Mouse (Mus musculus) CH12.LX (cell line): ENCODE measurements at regions not wholly inside any gene's neighbourhood (a gene's known extent, or its start where the extent isn't known, plus 50 kb on each side); places are given as distances from the start of the nearest gene placed in this dataset.

Source experiments
- DNase-seq: peaks from one replicate; pipeline ENCODE4 v3.0.0-alpha.2; 2013; ENCODE audit errors: extremely low read depth
- H3K27ac ChIP-seq: 2 replicates; pipeline ENCODE4 v1.5.1; 2012; ENCODE audit warnings: low read depth, mild to moderate bottlenecking, control low read depth, moderate library complexity; ENCODE audit not compliant: insufficient read depth
- H3K27me3 ChIP-seq: replicated peaks from 2 replicates; pipeline ENCODE3; 2012; ENCODE audit warnings: inconsistent platforms
- H3K36me3 ChIP-seq, 2 experiments: replicated peaks in 1 of 2; 2 replicates each; pipeline versions ENCODE3 to v1.6.1; 2012; ENCODE audit warnings: inconsistent platforms in 1 of 2, low read length in 1 of 2, mild to moderate bottlenecking in 1 of 2, mixed read lengths in 1 of 2, moderate library complexity in 1 of 2; ENCODE audit not compliant: control insufficient read depth in 1 of 2, insufficient read depth in 1 of 2
- H3K4me1 ChIP-seq, 2 experiments: 2 replicates each; pipeline ENCODE4 v1.6.1; 2012; ENCODE audit warnings: inconsistent platforms in 1 of 2, moderate library complexity in 1 of 2; ENCODE audit not compliant: insufficient read depth in 2 of 2, control insufficient read depth in 1 of 2
- H3K4me2 ChIP-seq: 2 replicates; pipeline ENCODE4 v1.6.1; 2012; ENCODE audit warnings: low read depth, mild to moderate bottlenecking, control low read depth; ENCODE audit not compliant: poor library complexity, insufficient read depth, severe bottlenecking
- H3K4me3 ChIP-seq, 3 experiments: fragments of 150-350 bp in 1 of 3; sonication (generic) in 1 of 3; replicated peaks in 1 of 3; 2 replicates each; pipeline versions ENCODE3 to v1.5.1; 2011 to 2012; ENCODE audit warnings: low read depth in 2 of 3, low read length in 2 of 3, mild to moderate bottlenecking in 2 of 3, moderate library complexity in 2 of 3, control low read depth in 1 of 3, improper control_type of control experiment in 1 of 3, inconsistent platforms in 1 of 3, mixed read lengths in 1 of 3; ENCODE audit not compliant: poor library complexity in 1 of 3
- H3K79me2 ChIP-seq: replicated peaks from 2 replicates; pipeline ENCODE4 v1.6.1; 2012; ENCODE audit warnings: mild to moderate bottlenecking, moderate library complexity; ENCODE audit not compliant: control insufficient read depth, poor library complexity, insufficient read depth, severe bottlenecking; ENCODE audit errors: extremely low read depth
- H3K9ac ChIP-seq: 2 replicates; pipeline ENCODE4 v1.6.1; 2012; ENCODE audit warnings: low read depth, mild to moderate bottlenecking, control low read depth, moderate library complexity; ENCODE audit not compliant: insufficient read depth
- H3K9me3 ChIP-seq: replicated peaks from 2 replicates; pipeline ENCODE3; 2012; ENCODE audit warnings: low read length, inconsistent platforms, mixed read lengths
- CHD1 ChIP-seq: IDR thresholded peaks from 2 replicates; pipeline ENCODE4 v1.6.1; 2012; ENCODE audit warnings: low read depth, low read length, improper control_type of control experiment, inconsistent platforms
- CHD2 ChIP-seq: IDR thresholded peaks from 2 replicates; pipeline ENCODE4 v1.6.1; 2011; ENCODE audit warnings: low read length, improper control_type of control experiment
- CTCF ChIP-seq, 2 experiments: IDR thresholded peaks in 1 of 2; conservative IDR thresholded peaks in 1 of 2; 2 replicates each; pipeline ENCODE4 v1.5.1; 2011 to 2012; ENCODE audit warnings: low read depth in 2 of 2, low read length in 2 of 2, improper control_type of control experiment in 1 of 2, inconsistent platforms in 1 of 2, mild to moderate bottlenecking in 1 of 2, moderate library complexity in 1 of 2
- E2F4 ChIP-seq: IDR thresholded peaks from 2 replicates; pipeline ENCODE4 v1.6.1; 2011; ENCODE audit warnings: low read depth, low read length, improper control_type of control experiment; ENCODE audit not compliant: insufficient replicate concordance
- ELF1 ChIP-seq: IDR thresholded peaks from 2 replicates; pipeline ENCODE4 v1.6.1; 2014; ENCODE audit warnings: low read depth, mild to moderate bottlenecking, inconsistent platforms, low read length, improper control_type of control experiment
- EP300 ChIP-seq: IDR thresholded peaks from 2 replicates; pipeline ENCODE4 v1.6.1; 2011; ENCODE audit warnings: low read length, improper control_type of control experiment
- ETS1 ChIP-seq: conservative IDR thresholded peaks from 2 replicates; pipeline ENCODE4 v1.6.1; 2012; ENCODE audit warnings: low read depth, mild to moderate bottlenecking, inconsistent platforms, low read length, improper control_type of control experiment, moderate library complexity
- GABPA ChIP-seq: IDR thresholded peaks from 2 replicates; pipeline ENCODE4 v1.6.1; 2012; ENCODE audit warnings: low read depth, low read length, improper control_type of control experiment, inconsistent platforms; ENCODE audit not compliant: insufficient replicate concordance
- HCFC1 ChIP-seq: IDR thresholded peaks from 2 replicates; pipeline ENCODE4 v1.6.1; 2012; ENCODE audit warnings: low read depth, mild to moderate bottlenecking, inconsistent platforms, low read length, improper control_type of control experiment
- IRF4 ChIP-seq: IDR thresholded peaks from 2 replicates; pipeline ENCODE4 v1.6.1; 2014; ENCODE audit warnings: low read depth, mild to moderate bottlenecking, inconsistent platforms, low read length, improper control_type of control experiment
- JUN ChIP-seq: IDR thresholded peaks from 2 replicates; pipeline ENCODE4 v1.6.1; 2011; ENCODE audit warnings: low read depth, mild to moderate bottlenecking, low read length, improper control_type of control experiment, moderate library complexity; ENCODE audit not compliant: insufficient read depth
- JUND ChIP-seq: conservative IDR thresholded peaks from 2 replicates; pipeline ENCODE4 v1.6.1; 2011; ENCODE audit warnings: low read depth, low read length, improper control_type of control experiment
- KAT2A ChIP-seq: IDR thresholded peaks from 2 replicates; pipeline ENCODE4 v1.6.1; 2012; ENCODE audit warnings: low read length, improper control_type of control experiment, inconsistent platforms; ENCODE audit not compliant: insufficient replicate concordance
- MAFK ChIP-seq: IDR thresholded peaks from 2 replicates; pipeline ENCODE4 v1.6.1; 2011; ENCODE audit warnings: low read length, improper control_type of control experiment; ENCODE audit not compliant: insufficient replicate concordance
- MAX ChIP-seq: IDR thresholded peaks from 2 replicates; pipeline ENCODE4 v1.6.1; 2011; ENCODE audit warnings: low read length, improper control_type of control experiment
- MEF2A ChIP-seq: IDR thresholded peaks from 2 replicates; pipeline ENCODE4 v1.6.1; 2014; ENCODE audit warnings: low read depth, mild to moderate bottlenecking, inconsistent platforms, low read length, improper control_type of control experiment, borderline replicate concordance
- MXI1 ChIP-seq: IDR thresholded peaks from 2 replicates; pipeline ENCODE4 v1.6.1; 2011; ENCODE audit warnings: mild to moderate bottlenecking, low read depth, low read length, improper control_type of control experiment
- MYC ChIP-seq: IDR thresholded peaks from 2 replicates; pipeline ENCODE4 v1.6.1; 2011; ENCODE audit warnings: low read depth, mild to moderate bottlenecking, improper control_type of control experiment, low read length
- NELFE ChIP-seq: IDR thresholded peaks from 2 replicates; pipeline ENCODE4 v1.6.1; 2011; ENCODE audit warnings: low read depth, low read length, improper control_type of control experiment
- NRF1 ChIP-seq: IDR thresholded peaks from 2 replicates; pipeline ENCODE4 v1.6.1; 2014; ENCODE audit warnings: low read depth, mild to moderate bottlenecking, inconsistent platforms, low read length, improper control_type of control experiment, moderate library complexity
- PAX5 ChIP-seq: IDR thresholded peaks from 2 replicates; pipeline ENCODE4 v1.6.1; 2012; ENCODE audit warnings: low read length, inconsistent platforms, mixed read lengths
- POLR2A ChIP-seq: IDR thresholded peaks from 2 replicates; pipeline ENCODE4 v1.6.1; 2011; ENCODE audit warnings: low read depth, mild to moderate bottlenecking, improper control_type of control experiment, low read length
- POLR2AphosphoS2 ChIP-seq: IDR thresholded peaks from 2 replicates; pipeline ENCODE4 v1.6.1; 2011; ENCODE audit warnings: low read depth, low read length, improper control_type of control experiment
- RAD21 ChIP-seq: IDR thresholded peaks from 2 replicates; pipeline ENCODE4 v1.6.1; 2011; ENCODE audit warnings: low read depth, mild to moderate bottlenecking, low read length, improper control_type of control experiment, moderate library complexity
- RCOR1 ChIP-seq: conservative IDR thresholded peaks from 2 replicates; pipeline ENCODE4 v1.6.1; 2012; ENCODE audit warnings: low read depth, mild to moderate bottlenecking, inconsistent platforms, low read length, improper control_type of control experiment
- SIN3A ChIP-seq: IDR thresholded peaks from 2 replicates; pipeline ENCODE4 v1.6.1; 2012; ENCODE audit warnings: low read length, improper control_type of control experiment, inconsistent platforms
- SMC3 ChIP-seq: IDR thresholded peaks from 2 replicates; pipeline ENCODE4 v1.6.1; 2011; ENCODE audit warnings: low read depth, low read length, improper control_type of control experiment
- TBP ChIP-seq: conservative IDR thresholded peaks from 2 replicates; pipeline ENCODE4 v1.6.1; 2011; ENCODE audit warnings: low read depth, low read length, improper control_type of control experiment
- TCF12 ChIP-seq: IDR thresholded peaks from 2 replicates; pipeline ENCODE4 v1.6.1; 2014; ENCODE audit warnings: low read depth, mild to moderate bottlenecking, inconsistent platforms, low read length, improper control_type of control experiment
- UBTF ChIP-seq: IDR thresholded peaks from 2 replicates; pipeline ENCODE4 v1.6.1; 2012; ENCODE audit warnings: low read depth, mild to moderate bottlenecking, inconsistent platforms, low read length, improper control_type of control experiment, moderate library complexity
- USF1 ChIP-seq: IDR thresholded peaks from 2 replicates; pipeline ENCODE4 v1.6.1; 2014; ENCODE audit warnings: low read depth, mild to moderate bottlenecking, inconsistent platforms, low read length, improper control_type of control experiment
- USF2 ChIP-seq: conservative IDR thresholded peaks from 2 replicates; pipeline ENCODE4 v1.6.1; 2011; ENCODE audit warnings: low read depth, low read length, improper control_type of control experiment
- ZC3H11A ChIP-seq: IDR thresholded peaks from 2 replicates; pipeline ENCODE4 v1.6.1; 2012; ENCODE audit warnings: low read depth, mild to moderate bottlenecking, inconsistent platforms, low read length, improper control_type of control experiment
- ZKSCAN1 ChIP-seq: IDR thresholded peaks from 2 replicates; pipeline ENCODE4 v1.6.1; 2012; ENCODE audit warnings: low read depth, inconsistent platforms, low read length, improper control_type of control experiment, borderline replicate concordance
- ZMIZ1 ChIP-seq: IDR thresholded peaks from 2 replicates; pipeline ENCODE4 v1.6.1; 2012; ENCODE audit warnings: low read depth, mild to moderate bottlenecking, inconsistent platforms, low read length, improper control_type of control experiment
- ZNF384 ChIP-seq: IDR thresholded peaks from 2 replicates; pipeline ENCODE4 v1.6.1; 2012; ENCODE audit warnings: low read depth, low read length, improper control_type of control experiment, inconsistent platforms
- dilution Hi-C: fragments of 300-500 bp; cut with MboI; formaldehyde crosslinking; loops from 2 replicates; pipeline ENCODE4 v1.14.3; 2020; ENCODE audit warnings: low sequenced_read_pairs; ENCODE audit not compliant: extremely low pct_unique_long_range_greater_than_20kb, extremely low pct_ligation_motif_present
- in situ Hi-C: fragments of 300-500 bp; cut with MboI; formaldehyde crosslinking; loops from 3 replicates; pipeline ENCODE4 v1.14.3; 2019; ENCODE audit warnings: low sequenced_read_pairs, low pct_ligation_motif_present, low pct_unique_long_range_greater_than_20kb, mixed read lengths

GRCm38 (mm10) chr13:63716498-63716897 lies 98.5 kb upstream of the Ercc6l2 start:
- H3K79me2 ChIP-seq, result no peaks in the 10 kb centered on the region
- H3K27me3 ChIP-seq, result no peaks in the 10 kb centered on the region
- peaks cover 6 to 41% of the 10 kb centered on the region in 2 experiments; a peak in 3 of 4 replicates for H3K4me1 ChIP-seq
- TF ChIP-seq RAD21, result peak; percentile 71
- no peak for TF ChIP-seq UBTF
- TF ChIP-seq POLR2A, result no peak
- no peak for TF ChIP-seq RCOR1
- TF ChIP-seq IRF4, result no peak
- no peak for TF ChIP-seq ELF1
- peak in 1 of 2 experiments; percentile 62; a peak in 2 of 4 replicates for TF ChIP-seq CTCF (conservative IDR thresholded peaks at IDR 0.05 in 1 of 2, IDR thresholded peaks at IDR 0.05 in 1 of 2; ENCODE audit: low read depth in 2 of 2, low read length in 2 of 2)
- TF ChIP-seq TCF12, result no peak
- peak; percentile 42; the same call in 1 of the 2 replicates for TF ChIP-seq ZC3H11A
- TF ChIP-seq NELFE, result no peak
- no peak for TF ChIP-seq GABPA
- no peak for TF ChIP-seq TBP
- TF ChIP-seq CHD2, result no peak
- no peak for TF ChIP-seq MYC
- no peak for TF ChIP-seq ZNF384
- no peak for TF ChIP-seq NRF1
- no peak for TF ChIP-seq MAX
- TF ChIP-seq SMC3, result peak; percentile 70
- no peak for TF ChIP-seq EP300
- TF ChIP-seq JUN, result no peak
- TF ChIP-seq ETS1, result no peak
- TF ChIP-seq SIN3A, result no peak
- no peak for TF ChIP-seq E2F4
- no peak for TF ChIP-seq USF2
- TF ChIP-seq USF1, result no peak
- no peak for TF ChIP-seq MXI1
- no peak for TF ChIP-seq ZMIZ1
- TF ChIP-seq CHD1, result no peak
- no peak for TF ChIP-seq JUND
- no peak for TF ChIP-seq ZKSCAN1
- 0 out of 2 replicates have a peak, but pooled peaks have one; percentile 24 for TF ChIP-seq MEF2A
- no peak for TF ChIP-seq POLR2AphosphoS2
- no peak for TF ChIP-seq KAT2A
- TF ChIP-seq MAFK, result no peak
- no peak; the same call in 1 of the 2 replicates for TF ChIP-seq HCFC1
- TF ChIP-seq PAX5, result no peak
- no peak overlapping the region for H3K9ac ChIP-seq
- in situ Hi-C loops (loop anchor here (25.0 kb wide), 1 partner anchor 321 kb away; no protein-coding TSS in a partner anchor), dilution Hi-C loops (no loop called here)
- H3K36me3 ChIP-seq, result no peaks in the 10 kb centered on the region
- H3K4me2 ChIP-seq, result no peak overlapping the region
- no peak overlapping the region for H3K4me3 ChIP-seq
- H3K9me3 ChIP-seq, result peaks cover 8% of the 10 kb centered on the region
- peak; percentile 34 for DNase-seq
- no peak overlapping the region for H3K27ac ChIP-seq
